Mouse (Mus musculus) spleen, postnatal 36 days (tissue): ENCODE measurements around the gene Dync2h1.
"Not testable (repeated sequence)": the region's sequence is repeated elsewhere in the genome, so short reads cannot be mapped to it uniquely, and the experiment has no call there.

Experiments
- DNase-seq, 2 experiments: peaks; one replicate each; pipeline ENCODE4 v3.0.0; 2022; ENCODE audit warnings: low spot score in 2 of 2, mixed read lengths in 1 of 2

The Dync2h1 gene

DNA sequence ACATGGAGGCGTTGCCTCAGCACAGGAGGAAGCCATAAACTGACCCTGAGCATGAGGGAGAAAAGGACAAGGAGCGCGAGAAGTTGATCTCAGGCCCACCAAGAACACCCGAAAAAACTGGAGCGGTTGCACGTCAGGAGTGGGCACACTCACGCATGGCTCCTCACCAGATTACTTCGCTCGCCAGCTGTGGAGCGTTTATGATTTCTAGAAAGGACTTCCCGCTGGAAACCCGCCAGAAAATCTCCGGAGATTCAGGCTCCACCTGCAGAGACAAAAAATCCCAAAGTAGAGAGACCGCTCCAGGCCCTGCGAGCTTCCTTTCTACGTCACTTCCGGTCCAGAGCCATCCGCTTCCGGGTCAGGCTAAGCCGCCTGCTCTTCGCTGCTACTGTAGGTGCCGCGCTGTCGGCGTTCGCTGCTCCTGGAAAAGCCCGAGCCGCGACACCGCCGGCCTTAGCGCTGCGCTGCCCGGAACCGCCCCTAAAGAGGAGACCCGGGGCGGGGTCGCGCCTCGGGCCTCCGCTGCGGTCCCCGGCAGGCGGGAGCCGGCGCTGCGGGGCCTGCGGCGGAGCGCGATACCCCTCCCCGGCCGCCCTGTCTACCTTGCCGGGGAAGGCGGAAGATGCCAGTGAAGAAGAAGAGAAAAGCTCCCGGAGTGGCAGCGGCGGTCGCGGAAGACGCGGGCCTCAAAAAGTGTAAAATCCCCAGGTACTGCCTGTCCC, at the start of gene Dync2h1, which contains the start of gene Dcun1d5:
Dync2h1 (minus strand) TSS at position 275 of the 725 bp plus-strand sequence.
Dcun1d5 (plus strand) TSS at position 349 of the 725 bp plus-strand sequence.
- peak; percentile 89 to 90 for DNase-seq

DNA sequence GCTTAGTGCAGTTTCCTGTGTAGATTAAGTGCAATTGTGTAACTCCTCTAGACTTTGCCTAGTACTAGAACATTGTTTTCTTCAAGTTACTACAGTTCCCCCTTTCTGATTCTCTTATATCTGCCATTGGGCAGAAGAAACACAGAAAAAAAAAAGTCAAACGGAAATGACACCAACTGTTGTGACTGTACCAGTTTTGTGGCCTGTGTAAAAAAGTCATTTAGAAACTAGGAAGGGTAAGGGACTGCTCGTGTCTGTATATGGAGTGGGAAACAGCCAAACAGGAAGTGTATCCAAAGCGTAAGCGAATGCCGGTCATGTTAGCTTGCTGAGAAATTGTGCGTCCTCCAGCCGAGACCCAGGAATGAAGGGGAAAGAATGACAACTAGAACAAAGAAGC, 37.2 kb upstream of the Dync2h1 start:
- DNase-seq: peak; percentile 9 to 23

DNA sequence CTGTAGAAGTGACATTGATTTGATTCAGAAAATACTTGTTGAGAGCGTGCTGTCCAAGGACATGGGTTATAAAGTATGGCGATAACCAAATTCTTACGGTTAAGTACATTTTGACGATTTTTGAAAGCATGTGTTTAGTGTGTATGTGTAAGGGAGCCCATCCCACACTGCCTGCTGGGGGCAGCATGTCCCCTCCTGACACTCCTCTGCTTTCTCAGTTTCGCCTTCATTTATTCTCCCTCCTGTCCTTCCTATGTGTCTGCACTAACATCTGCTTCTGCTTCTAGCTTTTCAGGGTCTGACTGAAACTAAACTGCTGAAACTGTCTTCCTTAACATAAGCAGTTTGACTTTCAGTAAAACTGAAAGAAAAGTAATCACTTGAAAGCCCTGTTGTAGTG, 36.8 kb upstream of the Dync2h1 start:
- peak; percentile 12 to 24 for DNase-seq

DNA sequence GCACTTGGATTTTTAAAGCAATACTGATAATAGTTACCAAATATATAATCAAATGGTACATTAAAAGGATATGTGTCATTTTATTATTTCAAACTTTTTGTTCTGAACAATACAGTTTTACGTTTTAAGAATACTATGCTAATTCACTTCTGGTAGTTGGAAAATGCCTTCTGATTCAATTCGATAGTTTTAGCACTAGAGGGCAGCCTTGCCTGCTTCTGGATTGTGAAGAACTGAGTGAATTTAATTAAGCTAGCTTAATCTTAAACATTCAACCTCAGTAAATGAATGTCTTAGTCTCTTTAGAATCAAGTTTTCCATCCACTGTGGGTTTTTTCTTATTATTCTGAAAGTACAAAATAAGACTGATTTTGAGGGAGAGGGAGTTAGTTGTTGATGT, 32.0 kb upstream of the Dync2h1 start:
- DNase-seq: peak in 1 of 2 experiments; percentile 18

DNA sequence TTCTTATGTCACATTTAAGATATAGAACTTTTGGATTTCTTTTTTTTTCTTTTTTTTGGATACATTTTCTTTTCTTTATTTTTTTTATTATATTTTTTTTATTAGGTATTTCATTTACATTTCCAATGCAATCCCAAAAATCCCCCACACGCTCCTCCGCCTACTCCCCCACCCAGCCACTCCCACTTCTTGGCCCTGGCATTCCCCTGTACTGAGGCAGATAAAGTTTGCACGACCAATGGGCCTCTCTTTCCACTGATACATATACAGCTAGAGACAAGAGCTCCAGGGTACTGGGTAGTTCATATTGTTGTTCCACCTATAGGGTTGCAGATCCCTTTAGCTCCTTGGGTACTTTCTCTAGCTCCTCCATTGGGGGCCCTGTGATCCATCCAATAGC, 6.4 kb upstream of the Dync2h1 start:
- DNase-seq: not testable (repeated sequence)

DNA sequence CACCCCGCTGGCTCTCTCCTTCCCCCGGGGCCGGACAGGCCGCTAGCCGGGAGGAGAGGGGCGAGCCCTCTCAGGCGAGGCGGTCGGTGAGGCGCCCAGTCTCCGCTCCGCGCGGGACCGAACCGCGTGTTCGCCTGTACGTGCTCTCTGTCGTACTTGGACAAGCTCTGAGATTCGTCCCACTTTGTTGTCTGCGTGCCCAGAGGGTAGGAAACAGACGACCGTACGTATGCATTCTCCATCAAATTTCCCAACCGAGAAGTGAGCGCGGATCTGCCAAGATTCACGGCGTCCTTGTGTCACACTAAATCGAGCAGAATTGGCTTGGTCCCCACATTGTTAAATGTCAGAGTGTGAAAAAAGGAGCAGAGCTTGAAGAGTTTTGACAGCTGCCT, 648 bp upstream of the Dync2h1 start:
- DNase-seq: no peak

DNA sequence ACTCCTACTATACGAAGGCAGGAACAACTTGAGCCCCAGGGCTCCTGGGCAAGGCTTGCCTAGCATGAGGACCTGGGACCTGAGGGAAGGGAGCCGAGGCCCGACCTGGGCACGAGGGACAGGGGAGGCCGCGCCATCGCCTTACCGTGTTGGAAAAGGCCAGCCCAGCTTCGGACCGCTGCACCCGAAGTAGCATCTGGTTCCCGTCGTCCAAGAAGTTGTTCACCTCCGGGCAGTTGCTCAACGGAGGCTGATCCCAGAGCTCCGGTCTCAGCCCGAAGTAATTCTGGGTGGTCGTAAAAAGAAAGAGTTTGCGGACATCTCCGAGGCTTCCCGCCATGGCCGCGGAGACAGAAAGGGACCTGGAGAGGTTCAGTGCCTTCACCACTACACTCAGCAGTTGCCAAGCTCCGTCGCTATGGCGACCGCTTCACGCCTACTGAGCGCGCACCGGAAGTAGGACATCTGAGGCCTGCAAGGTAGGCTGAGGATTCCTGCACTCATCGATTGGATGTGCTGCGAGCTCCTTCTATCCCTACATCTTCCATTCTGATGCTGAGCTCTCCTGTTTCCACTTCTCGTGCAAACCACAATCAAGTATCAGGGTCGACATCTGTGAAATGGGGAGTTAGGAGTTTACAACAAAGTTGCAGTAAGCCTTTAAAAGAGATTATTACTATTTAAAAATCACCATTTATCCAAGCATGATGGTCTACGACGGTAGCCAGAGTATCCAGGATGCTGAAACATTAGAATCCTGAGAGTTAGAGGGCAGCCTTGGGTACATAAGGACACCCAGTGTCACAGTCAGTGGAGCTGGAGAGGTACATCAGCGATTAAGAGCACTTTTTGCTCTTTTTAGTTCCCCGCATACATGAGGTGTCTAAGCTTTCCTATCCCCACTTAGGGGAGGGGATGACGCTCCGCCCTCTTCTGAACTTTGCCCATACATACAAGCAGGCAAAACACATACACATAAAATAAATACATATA, 7.3 kb downstream of the Dync2h1 start:
- DNase-seq: peak; percentile 80 to 81

DNA sequence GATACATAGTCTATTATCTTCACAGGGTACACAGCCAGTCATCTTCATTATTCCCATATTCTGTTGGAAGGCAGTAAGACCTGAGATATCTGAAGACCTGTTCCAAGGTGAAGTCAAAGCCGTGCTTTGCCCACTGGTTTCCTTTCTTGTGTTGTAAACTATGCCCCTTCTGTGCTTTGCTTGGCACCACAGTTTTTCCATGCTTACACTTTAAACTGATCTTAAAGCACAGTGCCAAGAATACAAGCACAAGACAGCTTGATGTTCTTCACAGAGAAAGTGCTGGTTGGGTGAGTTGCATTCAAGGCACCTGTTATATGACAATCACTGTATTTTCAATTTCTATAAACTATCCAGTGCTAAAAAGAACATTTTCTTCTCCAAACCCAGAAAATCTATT, 10.5 kb downstream of the Dync2h1 start:
- DNase-seq: no peak

DNA sequence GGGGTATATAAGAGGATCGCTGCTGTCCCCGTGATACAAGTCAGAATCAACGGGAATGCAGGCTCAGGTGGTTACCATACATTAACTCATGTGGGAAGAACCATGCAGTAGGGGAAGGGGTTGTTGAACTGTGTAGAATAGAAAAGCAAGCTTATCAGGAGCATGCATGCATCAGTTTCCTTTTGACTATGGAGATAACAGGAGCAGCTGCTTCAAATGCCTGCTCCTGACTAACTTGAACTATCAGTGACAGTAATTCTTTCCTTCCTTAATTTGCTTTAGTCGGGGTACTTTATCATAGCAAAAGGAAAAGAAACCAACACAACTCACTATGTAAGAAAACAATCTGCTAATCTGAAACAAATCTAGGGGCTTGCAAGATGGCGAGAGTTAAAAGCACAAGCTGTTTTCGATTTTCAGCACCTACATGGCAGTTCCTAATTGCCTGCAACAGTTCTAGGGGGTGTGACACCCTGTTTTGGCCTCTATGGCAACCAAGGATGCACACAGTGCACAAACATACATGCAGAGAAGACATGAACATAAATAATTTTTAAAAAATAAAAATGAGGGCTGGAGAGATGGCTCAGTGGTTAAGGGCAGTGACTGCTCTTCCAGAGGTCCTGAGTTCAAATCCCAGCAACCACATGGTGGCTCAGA, 16.8 kb downstream of the Dync2h1 start:
- DNase-seq: no peak

DNA sequence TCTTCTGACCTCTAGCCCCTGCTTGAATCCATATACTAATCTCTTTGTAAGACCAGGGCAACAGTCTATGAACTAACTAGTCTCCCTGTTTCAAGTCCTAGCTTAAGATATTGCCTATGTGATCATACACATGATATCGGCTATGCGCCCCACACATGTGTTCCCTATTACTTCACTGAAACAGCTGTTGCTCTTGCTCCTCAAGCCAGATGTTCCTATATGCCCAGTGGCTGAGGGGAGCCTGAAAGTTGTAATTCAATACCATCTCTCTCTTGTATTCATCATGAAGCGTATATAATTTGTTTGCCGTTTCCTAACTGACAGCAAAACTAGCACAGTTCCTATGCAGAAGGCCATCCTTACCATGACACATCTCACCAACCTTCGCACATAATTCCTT, 23.6 kb downstream of the Dync2h1 start:
- DNase-seq: no peak

DNA sequence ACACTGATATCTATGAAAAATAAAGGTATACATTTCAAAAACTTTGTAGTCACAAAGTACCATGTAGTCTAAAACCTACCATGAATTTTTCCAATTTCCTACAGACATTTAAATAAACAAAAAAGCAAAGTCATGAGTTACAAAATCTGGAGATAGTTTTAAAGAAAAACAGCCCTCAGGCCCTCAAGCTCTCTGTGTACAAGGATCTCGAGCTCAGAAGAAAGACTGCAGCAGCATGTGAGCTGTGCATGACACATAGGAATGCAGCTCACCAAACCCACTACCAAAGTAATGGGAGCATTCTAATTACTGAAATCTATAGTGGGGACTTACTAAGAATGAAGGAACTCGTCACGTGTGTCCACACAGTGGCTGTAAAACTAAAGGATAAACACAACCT, 24.5 kb downstream of the Dync2h1 start:
- DNase-seq: no peak

DNA sequence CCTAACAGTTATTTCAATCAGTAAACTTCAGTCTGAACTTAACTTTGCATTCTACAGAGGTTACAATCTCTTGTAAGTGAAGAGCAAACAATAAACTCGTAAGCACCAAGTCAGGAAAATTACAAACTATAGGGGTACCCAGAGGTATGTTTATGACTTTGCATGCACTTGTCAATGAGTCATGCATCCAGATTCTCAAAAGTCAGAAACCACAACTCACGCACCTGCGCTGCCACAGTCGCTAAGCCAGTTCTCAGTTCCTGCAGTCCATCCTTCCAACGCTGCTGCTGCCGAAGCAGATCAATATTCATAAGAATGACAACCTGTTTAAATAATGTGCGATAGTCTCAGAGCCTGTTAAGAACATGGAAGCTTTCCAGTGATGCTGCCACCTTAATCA, 25.6 kb downstream of the Dync2h1 start:
- no peak for DNase-seq

DNA sequence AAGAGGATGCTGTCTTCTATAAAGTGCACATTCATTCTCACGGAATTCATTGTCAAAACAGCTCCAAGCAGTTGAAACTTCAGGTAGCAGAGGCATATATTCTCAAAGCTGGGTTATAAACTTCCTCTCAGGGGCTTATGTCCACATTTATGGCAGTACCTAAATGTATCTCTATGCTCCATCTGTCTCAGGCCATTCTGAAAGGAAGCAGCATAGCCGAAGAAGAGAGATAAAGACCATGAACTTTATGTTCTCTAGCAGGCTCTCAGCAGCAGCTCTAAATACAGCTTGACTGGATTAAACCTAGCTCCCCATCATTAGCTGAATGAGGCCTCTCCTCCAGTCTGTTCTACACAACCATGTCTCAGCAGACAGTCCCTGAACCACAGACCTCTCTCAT, 29.9 kb downstream of the Dync2h1 start:
- no peak for DNase-seq

DNA sequence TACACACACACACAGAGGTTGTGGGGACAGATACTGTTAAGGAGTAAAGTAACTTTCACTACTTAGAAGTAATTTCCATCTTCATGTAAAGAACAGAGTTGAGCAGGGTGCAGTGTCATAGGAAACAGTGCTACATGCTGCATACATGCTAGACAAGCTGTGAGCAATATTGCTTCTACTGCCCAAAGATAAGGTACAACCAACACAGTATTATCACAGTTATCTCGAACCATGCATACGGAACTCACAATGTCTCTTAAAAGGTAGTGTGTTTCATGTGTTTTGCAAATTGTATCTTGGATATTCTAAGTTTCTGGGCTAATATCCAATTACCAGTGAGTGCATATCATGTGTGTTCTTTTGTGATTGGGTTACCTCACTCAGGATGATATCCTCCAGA, 61.4 kb downstream of the Dync2h1 start:
- no peak for DNase-seq

DNA sequence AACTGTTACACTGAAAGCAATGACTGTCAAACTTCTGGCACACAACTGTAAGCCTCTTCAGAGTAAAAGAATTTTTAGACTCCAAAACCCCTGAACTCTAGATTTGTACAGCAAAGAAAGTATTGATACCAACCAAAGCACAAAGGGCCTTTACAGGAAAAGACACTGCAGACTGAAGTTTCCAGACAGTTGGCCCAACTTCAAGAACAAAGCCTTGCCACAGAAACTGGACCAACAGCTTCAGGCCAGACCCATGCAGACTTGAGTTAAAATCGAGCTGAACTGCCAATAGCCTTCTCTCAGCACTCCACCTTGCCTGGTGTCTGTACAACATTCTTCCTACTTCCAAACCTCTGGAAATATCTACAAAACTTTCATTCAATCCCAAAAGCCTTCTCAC, 74.1 kb downstream of the Dync2h1 start:
- no peak for DNase-seq

DNA sequence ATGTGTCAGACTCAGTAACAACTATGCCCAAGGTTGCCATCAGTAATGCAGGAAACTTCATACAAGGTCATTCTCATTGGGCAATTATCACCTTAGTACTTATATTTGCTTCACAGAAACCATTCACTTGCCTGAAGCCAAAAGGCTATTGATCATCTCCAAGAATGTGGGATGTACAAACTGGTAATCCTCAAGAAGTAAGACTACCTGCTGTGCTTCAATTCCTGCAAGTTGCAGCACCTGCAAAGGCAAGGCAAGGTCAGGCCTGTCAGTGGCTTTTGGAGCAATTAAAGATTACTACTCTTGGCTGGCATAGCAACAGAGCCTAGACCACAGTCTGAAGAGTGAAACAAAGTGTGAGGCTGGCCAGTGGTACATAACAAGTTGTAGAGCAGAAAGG, 82.9 kb downstream of the Dync2h1 start:
- no peak for DNase-seq

DNA sequence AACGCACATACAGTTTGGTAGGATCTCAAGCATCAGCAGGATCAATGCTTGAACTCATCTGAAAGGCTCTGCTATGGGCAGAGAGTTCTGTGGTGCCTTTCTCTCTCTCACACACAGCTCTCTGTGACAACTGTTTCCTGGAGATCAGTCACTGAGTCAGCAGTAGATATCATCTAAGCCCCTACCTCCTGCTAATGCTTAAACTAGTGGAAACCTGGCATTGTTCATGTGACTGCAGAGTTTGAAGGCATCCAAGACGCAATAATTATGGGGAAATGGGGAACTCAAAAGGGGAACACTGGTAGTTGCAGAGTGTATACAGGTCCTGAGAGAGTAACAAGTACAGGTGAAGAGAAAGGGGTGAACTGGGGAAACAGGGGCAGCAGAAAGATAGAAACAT, 109.6 kb downstream of the Dync2h1 start:
- DNase-seq: no peak

DNA sequence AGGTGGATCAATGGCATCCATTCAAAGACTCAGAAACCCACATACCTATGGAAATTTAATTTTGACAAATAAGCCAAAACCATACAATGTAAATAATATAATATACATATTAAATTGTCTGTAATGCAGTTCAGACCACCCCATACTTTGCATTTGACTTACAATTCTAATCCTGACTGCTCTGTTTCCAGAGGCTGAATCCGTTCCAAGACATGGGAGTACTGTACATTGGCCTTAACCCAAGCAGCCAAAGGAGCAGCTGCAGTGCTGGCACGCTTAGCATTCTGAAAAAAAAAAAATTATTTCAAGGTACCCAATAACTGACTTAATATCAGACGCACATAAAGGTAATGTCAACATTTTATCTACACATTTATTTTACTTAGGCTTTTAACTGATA, 113.4 kb downstream of the Dync2h1 start:
- DNase-seq: no peak

DNA sequence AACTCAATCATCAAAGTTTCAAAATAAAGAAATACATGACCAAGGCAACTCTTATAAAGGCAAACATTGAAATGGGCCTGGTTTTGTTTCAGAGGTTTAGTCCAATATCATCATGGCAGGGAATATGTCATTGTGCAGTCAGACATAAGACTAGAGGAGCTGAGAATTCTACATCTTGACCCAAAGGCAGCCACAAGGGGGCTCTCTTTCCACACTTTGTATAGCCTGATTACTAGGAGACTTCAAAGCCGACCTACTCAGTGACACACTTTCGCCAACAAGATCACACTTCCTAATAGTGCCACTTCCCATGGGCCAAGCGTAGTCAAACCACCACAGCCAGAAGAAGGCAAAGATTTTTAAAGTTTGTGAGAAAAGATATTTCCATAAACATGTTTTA, 133.7 kb downstream of the Dync2h1 start:
- peak in 1 of 2 experiments; percentile 3 for DNase-seq

DNA sequence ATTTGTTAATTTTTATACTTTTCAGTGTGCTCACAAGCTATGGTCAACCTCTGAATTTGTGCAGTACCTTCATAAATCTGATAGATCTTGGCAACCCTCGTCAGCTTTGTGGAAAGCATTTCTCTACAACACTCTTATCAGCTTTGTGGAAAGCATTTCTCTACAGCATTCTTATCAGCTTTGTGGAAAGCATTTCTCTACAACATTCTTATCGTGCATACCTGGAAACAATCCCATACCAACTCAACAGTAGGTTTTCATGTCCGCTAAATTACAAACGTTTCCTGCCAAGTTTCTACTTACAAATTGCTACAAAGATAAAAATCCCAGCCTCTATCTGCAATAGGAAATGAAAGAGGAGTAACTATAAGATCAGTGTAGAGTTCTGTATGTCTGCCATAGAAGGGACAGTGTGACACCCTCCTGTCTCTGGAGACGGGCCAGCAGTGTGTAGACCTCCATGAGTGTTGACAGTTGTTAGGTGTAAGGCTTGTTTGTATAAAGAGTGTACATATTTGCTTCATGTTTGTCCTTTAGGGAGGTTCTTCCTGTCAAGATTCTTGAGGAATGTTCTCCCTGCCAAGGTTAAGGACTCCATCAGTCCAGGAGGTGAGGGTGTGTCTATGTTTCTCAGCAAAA, 141.5 kb downstream of the Dync2h1 start:
- DNase-seq: no peak

DNA sequence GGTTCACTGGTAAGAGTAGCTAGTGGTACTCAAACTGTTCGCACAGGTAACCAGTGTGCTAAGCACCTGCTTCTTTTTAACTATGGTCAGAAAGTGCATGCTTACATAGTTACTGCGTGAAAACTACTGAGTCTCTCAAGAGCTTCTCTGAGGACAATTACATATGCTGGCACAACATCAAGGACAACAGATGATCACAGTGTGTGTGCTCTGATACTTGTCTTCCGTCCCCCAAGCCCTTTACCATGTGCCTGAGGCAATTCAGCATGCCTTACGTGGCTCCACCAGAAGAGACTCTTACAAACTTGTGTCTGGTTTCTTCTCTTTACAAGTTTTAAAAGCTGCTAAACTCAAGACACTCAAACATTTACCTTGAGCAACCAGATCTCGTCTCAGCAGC, 143.0 kb downstream of the Dync2h1 start:
- no peak for DNase-seq

DNA sequence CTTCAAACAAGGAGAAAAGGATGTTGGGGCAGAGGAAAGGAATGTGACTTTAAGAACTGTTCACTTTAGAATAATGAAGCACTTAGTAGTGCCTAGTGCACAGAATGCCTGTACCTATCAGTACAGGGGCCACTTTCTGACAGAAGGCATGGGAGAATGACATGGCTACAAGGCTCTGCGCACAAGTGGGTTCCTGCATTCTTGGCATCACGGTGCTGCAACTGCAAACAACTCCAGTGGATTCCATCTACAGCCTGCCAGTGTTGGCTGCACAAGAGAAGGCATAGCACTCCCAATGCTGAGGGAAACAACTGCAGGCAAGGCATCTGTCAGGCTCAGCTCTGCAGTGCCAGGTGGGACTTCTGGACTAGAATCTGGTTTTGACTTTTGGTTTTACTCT, 151.7 kb downstream of the Dync2h1 start:
- no peak for DNase-seq
